11 mouse cellular contexts compared by ENCODE assay signal in genomic region chr7:4611921-4612341, GRCm38 (mm10). TPM values are rescaled to one million over a fixed set of nuclear protein-coding genes. Genes with fewer than 3 reads are reported as not detected.
"Had no signal": no experiment of that assay in that cellular context is flagged by ENCODE, and none has a peak within 500 bp of the region (broad histone marks: within the 10 kb centered on the region; RNA-seq: fewer than 3 reads in every experiment).

No protein-coding gene starts in this region.

- ATAC-seq: liver, postnatal 0 days; midbrain, embryonic 13.5 days had no signal

- DNase-seq: kidney, postnatal 36 days; layer of hippocampus, adult 9-11 months; layer of hippocampus, postnatal 36 days; liver; liver, embryonic 13.5 days; liver, postnatal 0 days; right cerebral cortex, postnatal 14 days; thymus, postnatal 4 days had no signal

- H3K4me3 ChIP-seq: limb, embryonic 12.5 days; liver, embryonic 13.5 days; midbrain, embryonic 13.5 days had no signal

- H3K9me3 ChIP-seq: limb, embryonic 12.5 days; liver, embryonic 13.5 days; midbrain, embryonic 13.5 days had no signal

- H3K36me3 ChIP-seq: limb, embryonic 12.5 days; liver, embryonic 13.5 days; midbrain, embryonic 13.5 days had no signal

- H3K27me3 ChIP-seq: limb, embryonic 12.5 days; liver, embryonic 13.5 days; midbrain, embryonic 13.5 days had no signal

- H3K4me1 ChIP-seq: limb, embryonic 12.5 days; midbrain, embryonic 13.5 days had no signal

RNA-seq across cellular contexts. Expression of gene Ptprh, which starts 8.1 kb away (rescaled TPM):
- total RNA-seq: megakaryocyte progenitor cell, adult 5-6 weeks had no signal
